Mouse (Mus musculus): ENCODE measurements around the gene Zfp791. TPM values are rescaled to one million over a fixed set of nuclear protein-coding genes. Genes with fewer than 3 reads are reported as not detected.

Gene Zfp791
- 1.5 and 1.9 TPM in 2 replicates for polyA plus RNA-seq (2015; fragmentation: Nextera tagmentation; extraction: Ambion mirVana)

GRCm38 (mm10) chr8:85122995-85123394 lies at the start of gene Zfp791:
Zfp791 (minus strand) TSS chr8:85123095.

GRCm38 (mm10) chr8:85151624-85152023 lies 28.7 kb upstream of the Zfp791 start, which contains the start of gene Cks1brt:
Cks1brt (plus strand) TSS chr8:85151924.

DNA sequence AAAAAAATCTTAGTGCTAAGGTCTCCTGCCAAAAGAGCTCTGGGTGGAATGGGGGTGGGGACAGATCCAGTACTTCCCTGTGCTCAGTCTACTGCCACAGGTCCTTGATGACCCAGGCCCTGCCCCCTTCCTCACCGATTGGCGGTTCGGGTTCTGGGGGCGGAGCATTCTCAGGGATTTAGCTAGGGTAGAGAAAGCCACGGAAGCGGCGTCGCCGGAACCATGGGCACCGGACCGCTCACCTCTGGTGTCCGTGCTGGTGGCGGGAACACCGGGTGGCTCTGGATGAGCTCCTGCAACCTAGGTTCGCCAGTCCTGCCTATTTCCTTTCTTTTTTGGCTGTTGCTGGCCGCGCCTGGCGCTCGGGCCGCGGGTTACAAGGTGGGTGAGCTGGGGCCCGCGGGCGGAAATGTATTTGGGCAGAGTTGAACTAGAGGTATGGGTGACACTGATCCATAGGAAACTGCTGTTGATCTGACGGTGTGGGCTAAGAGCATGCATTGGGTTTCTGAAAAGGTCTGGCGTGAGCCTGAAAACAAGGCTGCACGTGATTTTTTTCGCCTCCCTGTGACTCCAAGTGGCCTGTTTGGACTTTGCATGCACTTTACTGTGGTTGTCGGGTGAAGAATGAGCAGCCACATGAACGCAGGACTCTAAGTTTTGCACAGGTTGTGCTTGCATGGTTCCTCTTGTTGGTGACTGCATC lies 39.6 kb downstream of the Zfp791 start, which contains the start of gene Man2b1:
TSS of gene Man2b1 (plus strand) at position 163 of the 706 bp plus-strand sequence.

GRCm38 (mm10) chr8:85081216-85081555 lies 41.7 kb downstream of the Zfp791 start, which contains the start of gene Wdr83:
Wdr83 (minus strand) TSS chr8:85081306.

GRCm38 (mm10) chr8:85080532-85081215 lies 42.2 kb downstream of the Zfp791 start, which contains the start of gene Wdr83os:
Wdr83os (plus strand) TSS chr8:85080740.

DNA sequence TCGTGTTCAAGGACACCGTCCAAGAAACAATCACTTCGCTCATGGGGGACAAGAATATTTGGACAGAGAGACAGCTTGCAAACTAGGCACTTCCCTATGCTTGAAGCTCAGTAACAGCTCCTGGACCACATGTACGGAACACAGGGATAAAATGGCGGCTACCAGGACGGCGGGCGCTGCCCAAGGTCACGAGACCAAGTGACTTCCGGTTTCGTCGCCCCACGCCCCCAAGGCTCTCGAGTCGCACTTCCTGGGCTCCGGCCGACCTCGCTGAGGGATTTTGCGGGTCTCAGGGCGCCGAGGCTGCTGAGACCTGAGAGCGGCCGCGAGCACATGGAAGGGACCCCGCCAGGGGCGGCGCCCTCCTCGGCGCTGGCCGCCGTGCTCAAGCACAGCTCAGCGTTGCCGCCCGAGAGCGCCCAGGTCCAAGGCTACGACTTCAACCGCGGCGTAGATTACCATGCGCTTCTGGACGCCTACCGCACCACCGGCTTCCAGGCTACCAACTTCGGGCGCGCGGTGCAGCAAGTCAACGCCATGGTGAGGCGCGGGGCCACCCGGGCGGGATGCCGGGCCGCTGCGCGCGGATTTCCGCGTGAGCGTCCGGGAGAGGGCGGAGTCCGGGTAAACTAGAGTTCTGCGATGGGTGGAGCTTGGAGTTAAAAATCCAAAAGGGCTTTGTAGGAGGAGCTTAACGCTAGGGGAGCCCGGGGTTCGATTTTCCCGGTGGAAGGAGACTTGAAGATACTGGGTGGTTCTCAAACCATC lies 51.2 kb downstream of the Zfp791 start, which contains the start of gene Dhps:
TSS of gene Dhps (plus strand) at position 244 of the 768 bp plus-strand sequence.

GRCm38 (mm10) chr8:85067982-85068381 lies 54.9 kb downstream of the Zfp791 start, which contains the start of gene Gm5741:
Gm5741 (minus strand) TSS chr8:85067982.

DNA sequence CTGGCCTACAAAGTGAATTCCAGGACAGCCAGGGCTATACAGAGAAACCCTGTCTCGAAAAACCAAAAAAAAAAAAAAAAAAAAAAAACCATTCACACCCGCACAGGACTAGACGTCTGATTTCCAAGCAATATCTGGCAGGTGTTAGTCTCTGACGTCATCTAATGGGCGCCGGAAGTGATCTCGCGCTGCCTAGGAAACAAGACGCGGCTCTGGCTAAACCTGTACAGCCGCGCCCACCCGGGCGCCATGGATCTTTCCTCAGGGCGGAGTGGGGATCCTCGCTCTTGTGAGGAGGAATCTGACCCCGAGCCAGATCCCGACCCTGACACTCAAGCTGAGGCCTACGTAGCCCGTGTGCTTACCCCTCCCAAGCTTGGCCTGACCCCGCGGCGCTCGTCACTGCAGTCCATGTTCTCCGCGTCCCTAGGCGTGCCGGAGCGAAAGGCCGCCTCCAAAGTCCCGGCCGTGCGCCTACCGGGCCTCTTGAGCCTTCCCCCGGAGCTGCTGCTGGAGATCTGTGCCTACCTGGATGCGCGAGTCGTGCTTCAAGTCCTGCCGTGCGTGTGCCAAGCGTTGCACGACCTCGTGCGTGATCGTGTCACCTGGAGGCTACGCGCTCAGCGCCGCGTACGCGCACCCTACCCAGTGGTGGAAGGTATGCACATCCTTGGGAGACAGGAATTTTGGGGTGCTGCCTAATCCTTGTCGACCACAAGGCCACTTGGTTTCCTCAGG lies 62.8 kb downstream of the Zfp791 start, which contains the start of gene Fbxw9:
TSS of gene Fbxw9 (plus strand) at position 177 of the 738 bp plus-strand sequence.

Small RNAs within 50 kb of the gene (microRNA-seq; reads per million reads assigned to microRNA genes)
- gene Gm23388 (not detected), gene Mir7070 (not detected)

Other genes with a start within 250 kb of the Zfp791 start
- gene Gcdh, start 229.2 kb downstream of the Zfp791 start, polyA plus RNA-seq (2015; fragmentation: Nextera tagmentation; extraction: Ambion mirVana), result 14.2 and 14.6 TPM in 2 replicates
- gene Klf1, start 221.2 kb downstream of the Zfp791 start, polyA plus RNA-seq (2015; fragmentation: Nextera tagmentation; extraction: Ambion mirVana), result 0.18 and 0.27 TPM in 2 replicates
- gene Dnase2a, start 214.5 kb downstream of the Zfp791 start, polyA plus RNA-seq (2015; fragmentation: Nextera tagmentation; extraction: Ambion mirVana), result 12.4 and 16.0 TPM in 2 replicates
- 0.29 and 0.31 TPM in 2 replicates for gene Mast1, start 185.7 kb downstream of the Zfp791 start, polyA plus RNA-seq (2015; fragmentation: Nextera tagmentation; extraction: Ambion mirVana)
- gene Rtbdn, start 176.1 kb downstream of the Zfp791 start, polyA plus RNA-seq (2015; fragmentation: Nextera tagmentation; extraction: Ambion mirVana), result 0.13 TPM in 1 of 2 replicates, not detected in the other
- 0.68 TPM in 1 of 2 replicates, not detected in the other for gene Gm49661, start 153.7 kb downstream of the Zfp791 start, polyA plus RNA-seq (2015; fragmentation: Nextera tagmentation; extraction: Ambion mirVana)
- gene Prdx2, start 153.5 kb downstream of the Zfp791 start, polyA plus RNA-seq (2015; fragmentation: Nextera tagmentation; extraction: Ambion mirVana), result 273 and 312 TPM in 2 replicates
- gene Rnaseh2a, start 153.3 kb downstream of the Zfp791 start, polyA plus RNA-seq (2015; fragmentation: Nextera tagmentation; extraction: Ambion mirVana), result 64.5 and 71.3 TPM in 2 replicates
- 87.6 and 102 TPM in 2 replicates for gene Junb, start 144.4 kb downstream of the Zfp791 start, polyA plus RNA-seq (2015; fragmentation: Nextera tagmentation; extraction: Ambion mirVana)
- 20.5 and 20.7 TPM in 2 replicates for gene Hook2, start 132.5 kb downstream of the Zfp791 start, polyA plus RNA-seq (2015; fragmentation: Nextera tagmentation; extraction: Ambion mirVana)
- not detected in 2 replicates for gene Best2, start 108.6 kb downstream of the Zfp791 start, polyA plus RNA-seq (2015; fragmentation: Nextera tagmentation; extraction: Ambion mirVana)
- 65.8 and 66.1 TPM in 2 replicates for gene Asna1, start 97.8 kb downstream of the Zfp791 start, polyA plus RNA-seq (2015; fragmentation: Nextera tagmentation; extraction: Ambion mirVana)
- gene Trir, start 96.3 kb downstream of the Zfp791 start, polyA plus RNA-seq (2015; fragmentation: Nextera tagmentation; extraction: Ambion mirVana), result 79.0 and 83.5 TPM in 2 replicates
- gene Tnpo2, start 86.2 kb downstream of the Zfp791 start, polyA plus RNA-seq (2015; fragmentation: Nextera tagmentation; extraction: Ambion mirVana), result 23.5 and 26.1 TPM in 2 replicates
- gene Fbxw9, start 63.0 kb downstream of the Zfp791 start, polyA plus RNA-seq (2015; fragmentation: Nextera tagmentation; extraction: Ambion mirVana), result 32.7 and 34.1 TPM in 2 replicates
- gene Gm5741, start 55.1 kb downstream of the Zfp791 start, polyA plus RNA-seq (2015; fragmentation: Nextera tagmentation; extraction: Ambion mirVana), result not detected in 2 replicates
- gene Dhps, start 51.3 kb downstream of the Zfp791 start, polyA plus RNA-seq (2015; fragmentation: Nextera tagmentation; extraction: Ambion mirVana), result 35.2 and 40.8 TPM in 2 replicates
- gene Wdr83os, start 42.4 kb downstream of the Zfp791 start, polyA plus RNA-seq (2015; fragmentation: Nextera tagmentation; extraction: Ambion mirVana), result 111 and 116 TPM in 2 replicates
- 22.6 and 23.3 TPM in 2 replicates for gene Wdr83, start 41.8 kb downstream of the Zfp791 start, polyA plus RNA-seq (2015; fragmentation: Nextera tagmentation; extraction: Ambion mirVana)
- 31.1 and 48.4 TPM in 2 replicates for gene Man2b1, start 39.8 kb downstream of the Zfp791 start, polyA plus RNA-seq (2015; fragmentation: Nextera tagmentation; extraction: Ambion mirVana)
- gene Cks1brt, start 28.8 kb upstream of the Zfp791 start, polyA plus RNA-seq (2015; fragmentation: Nextera tagmentation; extraction: Ambion mirVana), result not detected in 2 replicates
- gene Olfr371, start 102.9 kb upstream of the Zfp791 start, polyA plus RNA-seq (2015; fragmentation: Nextera tagmentation; extraction: Ambion mirVana), result not detected in 2 replicates
- gene Orc6, start 176.5 kb upstream of the Zfp791 start, polyA plus RNA-seq (2015; fragmentation: Nextera tagmentation; extraction: Ambion mirVana), result 41.2 and 47.7 TPM in 2 replicates
- 111 and 128 TPM in 2 replicates for gene Vps35, start 176.7 kb upstream of the Zfp791 start, polyA plus RNA-seq (2015; fragmentation: Nextera tagmentation; extraction: Ambion mirVana)

All from urinary bladder, postnatal 0 days (tissue).